Mouse (Mus musculus): Measurements from ENCODE around the gene Pltp. TPM values are rescaled to one million over a fixed set of nuclear protein-coding genes. Genes with fewer than 3 reads are reported as not detected.

The Pltp gene
- polyA plus RNA-seq, 1 experiment from 2014 or later: 167 TPM

GRCm38 (mm10) chr2:164793772-164794171 lies 63.7 kb downstream of the Pltp start:
- Histone ChIP-seq H3K9me3 (ENCODE audit: control insufficient read depth, low read length) (no peaks in the 10 kb centered on the region), H3K9ac (no peak overlapping the region), H3K36me3 (replicated peaks; ENCODE audit: control insufficient read depth, insufficient read depth) (peaks cover 83% of the 10 kb centered on the region), H3K27ac (no peak overlapping the region), H3K4me3 (replicated peaks; ENCODE audit: low read length) (no peak overlapping the region), H3K4me2 (replicated peaks) (no peak overlapping the region), H3K4me1 (replicated peaks; ENCODE audit: control insufficient read depth, insufficient read depth, low read length) (no peaks in the 10 kb centered on the region), H3K27me3 (ENCODE audit: control insufficient read depth, insufficient read depth, low read length) (no peaks in the 10 kb centered on the region)
- WGBS: 93% methylated on average over 2 of the region's 2 CpGs
- ATAC-seq (ENCODE audit: low FRiP score): no peak
- no peak for DNase-seq (ENCODE audit: low spot score)

GRCm38 (mm10) chr2:164793236-164793635 lies 64.3 kb downstream of the Pltp start:
- no peak overlapping the region for H3K4me3 ChIP-seq (replicated peaks; ENCODE audit: low read length)
- no peak overlapping the region for H3K9ac ChIP-seq
- no peaks in the 10 kb centered on the region for H3K9me3 ChIP-seq (ENCODE audit: control insufficient read depth, low read length)
- no peaks in the 10 kb centered on the region for H3K4me1 ChIP-seq (replicated peaks; ENCODE audit: control insufficient read depth, insufficient read depth, low read length)
- H3K27me3 ChIP-seq (ENCODE audit: control insufficient read depth, insufficient read depth, low read length): no peaks in the 10 kb centered on the region
- ATAC-seq (ENCODE audit: low FRiP score) (no peak), DNase-seq (ENCODE audit: low spot score) (peak; percentile 55)
- WGBS: 82% methylated on average over 3 of the region's 3 CpGs
- no peak overlapping the region for H3K27ac ChIP-seq
- no peak overlapping the region for H3K4me2 ChIP-seq (replicated peaks)
- peaks cover 80% of the 10 kb centered on the region for H3K36me3 ChIP-seq (replicated peaks; ENCODE audit: control insufficient read depth, insufficient read depth)

- Histone ChIP-seq H3K4me2 (replicated peaks) (no peak overlapping the region), H3K36me3 (replicated peaks; ENCODE audit: control insufficient read depth, insufficient read depth) (peaks cover 74% of the 10 kb centered on the region), H3K27ac (no peak overlapping the region), H3K9me3 (ENCODE audit: control insufficient read depth, low read length) (no peaks in the 10 kb centered on the region), H3K9ac (no peak overlapping the region), H3K27me3 (ENCODE audit: control insufficient read depth, insufficient read depth, low read length) (no peaks in the 10 kb centered on the region), H3K4me3 (replicated peaks; ENCODE audit: low read length) (no peak overlapping the region), H3K4me1 (replicated peaks; ENCODE audit: control insufficient read depth, insufficient read depth, low read length) (no peaks in the 10 kb centered on the region)
- WGBS: 95% methylated on average over 12 of the region's 12 CpGs
- ATAC-seq (ENCODE audit: low FRiP score) (no peak), DNase-seq (ENCODE audit: low spot score) (no peak)
Measured at GRCm38 (mm10) chr2:164792400-164793190, 64.9 kb downstream of the Pltp start.

- Histone ChIP-seq H3K27me3 (ENCODE audit: control insufficient read depth, insufficient read depth, low read length) (no peaks in the 10 kb centered on the region), H3K4me3 (replicated peaks; ENCODE audit: low read length) (no peak overlapping the region), H3K9me3 (ENCODE audit: control insufficient read depth, low read length) (no peaks in the 10 kb centered on the region), H3K36me3 (replicated peaks; ENCODE audit: control insufficient read depth, insufficient read depth) (peaks cover 68% of the 10 kb centered on the region), H3K4me2 (replicated peaks) (no peak overlapping the region), H3K27ac (no peak overlapping the region), H3K9ac (no peak overlapping the region), H3K4me1 (replicated peaks; ENCODE audit: control insufficient read depth, insufficient read depth, low read length) (0 out of 2 replicates have a peak, but pooled peaks cover under 1% of the 10 kb centered on the region)
- WGBS: 89% methylated on average over 18 of the region's 18 CpGs
- ATAC-seq (ENCODE audit: low FRiP score): no peak
- DNase-seq (ENCODE audit: low spot score): no peak
Measured at GRCm38 (mm10) chr2:164791841-164792261, 65.7 kb downstream of the Pltp start.

- 86% methylated on average over 4 of the region's 4 CpGs for WGBS
- Histone ChIP-seq H3K4me3 (replicated peaks; ENCODE audit: low read length) (no peak overlapping the region), H3K9me3 (ENCODE audit: control insufficient read depth, low read length) (no peaks in the 10 kb centered on the region), H3K27ac (no peak overlapping the region), H3K27me3 (ENCODE audit: control insufficient read depth, insufficient read depth, low read length) (no peaks in the 10 kb centered on the region), H3K4me2 (replicated peaks) (no peak overlapping the region), H3K9ac (no peak overlapping the region), H3K36me3 (replicated peaks; ENCODE audit: control insufficient read depth, insufficient read depth) (peaks cover 55% of the 10 kb centered on the region), H3K4me1 (replicated peaks; ENCODE audit: control insufficient read depth, insufficient read depth, low read length) (peaks cover 7% of the 10 kb centered on the region; the same call in 1 of the 2 replicates)
- ATAC-seq (ENCODE audit: low FRiP score) (no peak), DNase-seq (ENCODE audit: low spot score) (no peak)
Measured at GRCm38 (mm10) chr2:164790451-164790850, 67.1 kb downstream of the Pltp start.

Other genes starting within 250 kb of the Pltp start
- not detected in 2 replicates for gene Wfdc6b, start 244.2 kb downstream of the Pltp start, polyA plus RNA-seq (2014; fragmentation: Nextera tagmentation; extraction: Ambion mirVana)
- gene Wfdc8, start 244.1 kb downstream of the Pltp start, polyA plus RNA-seq (2014; fragmentation: Nextera tagmentation; extraction: Ambion mirVana): not detected in 2 replicates
- not detected in 2 replicates for gene Wfdc16, start 218.9 kb downstream of the Pltp start, polyA plus RNA-seq (2014; fragmentation: Nextera tagmentation; extraction: Ambion mirVana)
- not detected in 2 replicates for gene Wfdc10, start 201.7 kb downstream of the Pltp start, polyA plus RNA-seq (2014; fragmentation: Nextera tagmentation; extraction: Ambion mirVana)
- gene Wfdc9, start 201.1 kb downstream of the Pltp start, polyA plus RNA-seq (2014; fragmentation: Nextera tagmentation; extraction: Ambion mirVana): not detected in 2 replicates
- gene Wfdc11, start 183.6 kb downstream of the Pltp start, polyA plus RNA-seq (2014; fragmentation: Nextera tagmentation; extraction: Ambion mirVana): not detected in 2 replicates
- gene Wfdc13, start 172.6 kb downstream of the Pltp start, polyA plus RNA-seq (2014; fragmentation: Nextera tagmentation; extraction: Ambion mirVana): 0.26 TPM in 1 of 2 replicates, not detected in the other
- not detected in 2 replicates for gene Spint4, start 159.2 kb downstream of the Pltp start, polyA plus RNA-seq (2014; fragmentation: Nextera tagmentation; extraction: Ambion mirVana)
- not detected in 2 replicates for gene Spint5, start 142.4 kb downstream of the Pltp start, polyA plus RNA-seq (2014; fragmentation: Nextera tagmentation; extraction: Ambion mirVana)
- gene Wfdc3, start 111.8 kb downstream of the Pltp start, polyA plus RNA-seq (2014; fragmentation: Nextera tagmentation; extraction: Ambion mirVana): 0.78 and 1.4 TPM in 2 replicates
- 46.6 and 50.3 TPM in 2 replicates for gene Dnttip1, start 111.7 kb downstream of the Pltp start, polyA plus RNA-seq (2014; fragmentation: Nextera tagmentation; extraction: Ambion mirVana)
- 59.4 and 67.9 TPM in 2 replicates for gene Ube2c, start 87.8 kb downstream of the Pltp start, polyA plus RNA-seq (2014; fragmentation: Nextera tagmentation; extraction: Ambion mirVana)
- gene Tnnc2, start 77.7 kb downstream of the Pltp start, polyA plus RNA-seq (2014; fragmentation: Nextera tagmentation; extraction: Ambion mirVana): 0.39 TPM in 1 of 2 replicates, not detected in the other
- gene Snx21, start 71.9 kb downstream of the Pltp start, polyA plus RNA-seq (2014; fragmentation: Nextera tagmentation; extraction: Ambion mirVana): 33.3 and 40.8 TPM in 2 replicates
- gene Acot8, start 52.8 kb downstream of the Pltp start, polyA plus RNA-seq (2014; fragmentation: Nextera tagmentation; extraction: Ambion mirVana): 18.3 and 20.8 TPM in 2 replicates
- 16.4 and 17.0 TPM in 2 replicates for gene Zswim3, start 52.6 kb downstream of the Pltp start, polyA plus RNA-seq (2014; fragmentation: Nextera tagmentation; extraction: Ambion mirVana)
- 25.7 and 26.7 TPM in 2 replicates for gene Zswim1, start 35.0 kb downstream of the Pltp start, polyA plus RNA-seq (2014; fragmentation: Nextera tagmentation; extraction: Ambion mirVana)
- gene Spata25, start 29.2 kb downstream of the Pltp start, polyA plus RNA-seq (2014; fragmentation: Nextera tagmentation; extraction: Ambion mirVana): not detected in 2 replicates
- gene Ctsa, start 24.8 kb downstream of the Pltp start, polyA plus RNA-seq (2014; fragmentation: Nextera tagmentation; extraction: Ambion mirVana): 85.9 and 89.6 TPM in 2 replicates
- gene Neurl2, start 24.3 kb downstream of the Pltp start, polyA plus RNA-seq (2014; fragmentation: Nextera tagmentation; extraction: Ambion mirVana): 5.8 and 7.9 TPM in 2 replicates
- 72.9 and 74.7 TPM in 2 replicates for gene Pcif1, start 21.6 kb upstream of the Pltp start, polyA plus RNA-seq (2014; fragmentation: Nextera tagmentation; extraction: Ambion mirVana)
- gene Zfp335, start 54.0 kb upstream of the Pltp start, polyA plus RNA-seq (2014; fragmentation: Nextera tagmentation; extraction: Ambion mirVana): 14.6 and 15.4 TPM in 2 replicates
- gene Mmp9, start 83.1 kb upstream of the Pltp start, polyA plus RNA-seq (2014; fragmentation: Nextera tagmentation; extraction: Ambion mirVana): 28.8 and 33.2 TPM in 2 replicates
- gene Slc12a5, start 103.1 kb upstream of the Pltp start, polyA plus RNA-seq (2014; fragmentation: Nextera tagmentation; extraction: Ambion mirVana): 62.1 and 73.6 TPM in 2 replicates
- 83.1 and 89.0 TPM in 2 replicates for gene Ncoa5, start 177.2 kb upstream of the Pltp start, polyA plus RNA-seq (2014; fragmentation: Nextera tagmentation; extraction: Ambion mirVana)
- 6.3 and 8.3 TPM in 2 replicates for gene Cd40, start 197.9 kb upstream of the Pltp start, polyA plus RNA-seq (2014; fragmentation: Nextera tagmentation; extraction: Ambion mirVana)
- gene 1700025C18Rik, start 233.0 kb upstream of the Pltp start, polyA plus RNA-seq (2014; fragmentation: Nextera tagmentation; extraction: Ambion mirVana): not detected in 2 replicates